Mouse (Mus musculus): Measurements from ENCODE around the gene Adk. TPM values are rescaled to one million over a fixed set of nuclear protein-coding genes. Genes with fewer than 3 reads are reported as not detected.

The Adk gene
- total and polyA plus RNA-seq, 2 experiments from 2014 or later: 126 to 246 TPM

DNA sequence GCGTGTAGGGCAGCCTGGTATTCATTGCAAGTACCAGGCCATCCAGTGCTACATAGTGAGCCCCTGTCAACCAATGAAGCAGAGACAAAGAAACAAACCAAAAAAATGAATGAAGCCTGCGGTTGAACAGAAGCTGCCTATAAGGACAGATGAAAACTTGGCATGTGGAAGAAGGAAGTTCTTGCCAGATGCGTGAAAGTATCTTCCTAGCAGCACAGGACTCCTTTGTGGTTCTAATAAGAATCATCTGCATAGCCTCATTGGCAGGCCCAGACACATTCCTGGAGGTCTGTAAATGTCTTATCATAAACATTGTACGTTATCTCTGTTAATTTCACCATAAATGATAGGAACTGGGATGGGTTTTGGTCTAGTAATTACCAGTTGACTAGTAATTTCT, 154.1 kb downstream of the Adk start:
- H3K4me3 ChIP-seq (ENCODE audit: low read depth, low read length): no peak overlapping the region
- WGBS: 83% methylated on average over 4 of the region's 4 CpGs

DNA sequence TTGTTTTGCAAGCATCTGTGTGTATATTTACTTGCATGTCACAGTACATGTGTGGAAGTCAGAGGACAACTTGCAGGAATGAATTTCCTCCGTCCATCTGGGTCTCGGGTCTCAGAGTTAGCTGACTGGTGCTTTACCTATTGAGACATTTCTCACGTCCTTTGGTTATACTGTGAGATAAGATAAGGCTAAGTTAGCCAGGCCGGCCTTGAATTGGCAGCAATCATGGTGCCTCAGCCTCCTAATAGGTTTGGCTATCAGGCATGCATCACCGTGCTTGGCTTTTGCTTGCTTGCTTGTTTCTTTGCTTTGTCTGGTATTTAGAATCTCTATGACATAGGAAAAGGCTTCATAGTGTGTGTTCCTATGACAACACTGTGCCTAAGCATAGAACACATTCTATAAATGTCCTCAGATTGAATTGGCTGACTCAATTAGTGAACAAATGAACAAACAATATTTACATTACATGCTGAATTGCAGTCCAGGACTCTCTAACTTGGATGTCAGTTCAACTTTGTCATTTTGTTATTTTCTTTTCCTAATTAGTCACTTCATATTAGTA, 169.3 kb downstream of the Adk start:
- 25% methylated on average over 5 of the region's 5 CpGs for WGBS
- DNase-seq (ENCODE audit: low spot score) (no peak), ATAC-seq (ENCODE audit: insufficient read depth, low read depth) (no peak)
- no peaks in the 10 kb centered on the region for H3K9me3 ChIP-seq (replicated peaks; ENCODE audit: control insufficient read depth, low read length)
- H3K27ac ChIP-seq (ENCODE audit: low read depth): no peak overlapping the region
- no peaks in the 10 kb centered on the region for H3K27me3 ChIP-seq (ENCODE audit: control insufficient read depth, insufficient read depth, low read length)
- no peaks in the 10 kb centered on the region for H3K36me3 ChIP-seq (replicated peaks; ENCODE audit: control insufficient read depth, insufficient read depth, low read length)
- no peak overlapping the region for H3K4me2 ChIP-seq (ENCODE audit: low read depth, low read length)
- TF ChIP-seq CTCF (IDR thresholded peaks at IDR 0.05; ENCODE audit: low read depth) (no peak), EP300 (IDR thresholded peaks at IDR 0.05; ENCODE audit: low read depth) (no peak)
- H3K4me1 ChIP-seq (ENCODE audit: control insufficient read depth, insufficient read depth): 0 out of 2 replicates have a peak, but pooled peaks cover 6% of the 10 kb centered on the region
- H3K4me3 ChIP-seq (ENCODE audit: low read depth, low read length): no peak overlapping the region
- no peak overlapping the region for H3K9ac ChIP-seq (replicated peaks; ENCODE audit: low read depth, low read length)

More for the DNA sequence above, 154.1 kb downstream of the Adk start:
- ATAC-seq (ENCODE audit: insufficient read depth, low read depth) (no peak), DNase-seq (ENCODE audit: low spot score) (no peak)
- Histone ChIP-seq H3K4me2 (ENCODE audit: low read depth, low read length) (no peak overlapping the region), H3K4me1 (ENCODE audit: control insufficient read depth, insufficient read depth) (no peaks in the 10 kb centered on the region), H3K9me3 (replicated peaks; ENCODE audit: control insufficient read depth, low read length) (no peaks in the 10 kb centered on the region), H3K36me3 (replicated peaks; ENCODE audit: control insufficient read depth, insufficient read depth, low read length) (no peaks in the 10 kb centered on the region), H3K27ac (ENCODE audit: low read depth) (no peak overlapping the region), H3K9ac (replicated peaks; ENCODE audit: low read depth, low read length) (no peak overlapping the region), H3K27me3 (ENCODE audit: control insufficient read depth, insufficient read depth, low read length) (no peaks in the 10 kb centered on the region)
- no peak for TF ChIP-seq EP300 (IDR thresholded peaks at IDR 0.05; ENCODE audit: low read depth)
- TF ChIP-seq CTCF (IDR thresholded peaks at IDR 0.05; ENCODE audit: low read depth): no peak

DNA sequence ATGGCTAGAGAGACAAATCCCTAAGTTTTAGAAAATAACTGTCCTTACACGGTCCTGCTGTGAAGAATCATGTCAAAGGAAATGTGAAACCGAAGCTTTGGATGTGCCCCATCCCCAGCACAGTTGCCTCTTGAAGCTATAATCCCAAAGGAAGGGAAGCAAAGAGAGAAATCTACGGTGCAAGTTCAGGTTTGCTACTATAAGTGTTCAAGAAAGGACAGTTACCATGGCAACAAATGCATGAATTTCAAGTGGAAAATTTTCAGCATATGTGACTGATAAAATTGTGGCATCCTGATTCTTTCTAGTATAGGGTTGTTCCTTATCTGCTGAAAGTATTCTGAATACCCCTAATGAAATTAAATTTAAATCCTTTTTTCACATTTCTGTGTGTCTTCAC, 169.8 kb downstream of the Adk start:
- H3K27me3 ChIP-seq (ENCODE audit: control insufficient read depth, insufficient read depth, low read length): no peaks in the 10 kb centered on the region
- H3K9me3 ChIP-seq (replicated peaks; ENCODE audit: control insufficient read depth, low read length): no peaks in the 10 kb centered on the region
- DNase-seq (ENCODE audit: low spot score) (no peak), ATAC-seq (ENCODE audit: insufficient read depth, low read depth) (no peak)
- TF ChIP-seq EP300 (IDR thresholded peaks at IDR 0.05; ENCODE audit: low read depth): no peak
- 82% methylated on average over 3 of the region's 3 CpGs for WGBS
- H3K4me3 ChIP-seq (ENCODE audit: low read depth, low read length): no peak overlapping the region
- H3K27ac ChIP-seq (ENCODE audit: low read depth): no peak overlapping the region
- no peak overlapping the region for H3K9ac ChIP-seq (replicated peaks; ENCODE audit: low read depth, low read length)
- no peaks in the 10 kb centered on the region for H3K36me3 ChIP-seq (replicated peaks; ENCODE audit: control insufficient read depth, insufficient read depth, low read length)
- 0 out of 2 replicates have a peak, but pooled peaks cover 6% of the 10 kb centered on the region for H3K4me1 ChIP-seq (ENCODE audit: control insufficient read depth, insufficient read depth)
- no peak overlapping the region for H3K4me2 ChIP-seq (ENCODE audit: low read depth, low read length)

DNA sequence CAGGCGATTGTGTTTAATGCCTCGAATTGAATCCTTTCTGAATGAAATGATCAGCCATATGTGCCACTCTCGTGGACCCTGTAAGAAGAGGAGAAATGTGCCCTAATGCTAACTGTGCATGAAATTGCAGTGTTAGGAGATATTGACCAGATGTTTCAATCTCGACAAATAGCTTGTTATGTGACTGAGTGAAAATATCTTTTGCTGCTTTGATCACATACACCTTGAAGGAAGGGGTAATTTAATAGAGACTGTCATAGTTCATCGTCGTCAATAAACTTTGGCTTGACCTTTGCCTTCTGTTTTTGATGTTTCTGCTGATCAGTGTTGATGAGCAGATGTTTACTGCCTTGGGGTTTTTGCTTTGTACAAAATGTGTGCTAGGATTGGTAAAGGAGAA, 171.1 kb downstream of the Adk start:
- H3K9me3 ChIP-seq (replicated peaks; ENCODE audit: control insufficient read depth, low read length): no peaks in the 10 kb centered on the region

DNA sequence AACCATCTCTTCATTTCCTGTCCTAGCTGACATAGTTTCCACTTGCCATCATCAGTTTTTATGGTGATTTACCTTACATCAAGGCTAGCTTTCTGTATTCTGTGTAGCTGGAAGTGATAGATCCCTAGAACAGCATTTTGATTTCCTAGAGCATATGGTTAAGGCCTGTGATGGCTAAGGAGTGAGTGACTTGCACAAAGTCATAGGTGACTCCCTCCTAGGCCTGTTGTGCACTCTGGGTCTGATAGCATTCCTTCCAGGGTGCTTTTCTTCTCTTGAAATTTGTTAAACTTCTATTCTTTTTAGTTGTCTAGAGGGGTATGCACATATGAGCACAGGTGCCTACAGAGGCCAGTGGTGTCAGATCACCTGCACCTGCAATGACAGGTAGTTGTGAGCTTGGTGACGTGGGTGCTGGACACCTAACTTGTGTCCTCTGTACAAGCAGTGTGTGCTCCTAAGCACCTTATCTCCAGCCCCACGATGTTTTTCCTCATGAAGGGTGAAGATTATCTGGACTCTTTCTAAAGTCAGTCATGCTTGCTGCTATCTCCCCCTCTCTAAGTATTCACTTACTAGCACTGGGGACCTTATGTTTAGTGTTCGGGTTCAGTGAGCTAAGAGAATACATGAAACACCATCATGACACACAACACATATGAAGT, 171.7 kb downstream of the Adk start:
- Histone ChIP-seq H3K27ac (ENCODE audit: low read depth) (no peak overlapping the region), H3K9me3 (replicated peaks; ENCODE audit: control insufficient read depth, low read length) (no peaks in the 10 kb centered on the region), H3K9ac (replicated peaks; ENCODE audit: low read depth, low read length) (no peak overlapping the region), H3K36me3 (replicated peaks; ENCODE audit: control insufficient read depth, insufficient read depth, low read length) (no peaks in the 10 kb centered on the region), H3K4me1 (ENCODE audit: control insufficient read depth, insufficient read depth) (0 out of 2 replicates have a peak, but pooled peaks cover 6% of the 10 kb centered on the region), H3K27me3 (ENCODE audit: control insufficient read depth, insufficient read depth, low read length) (no peaks in the 10 kb centered on the region), H3K4me3 (ENCODE audit: low read depth, low read length) (no peak overlapping the region), H3K4me2 (ENCODE audit: low read depth, low read length) (no peak overlapping the region)
- 32% methylated on average over 3 of the region's 3 CpGs for WGBS
- DNase-seq (ENCODE audit: low spot score) (no peak), ATAC-seq (ENCODE audit: insufficient read depth, low read depth) (no peak)
- TF ChIP-seq EP300 (IDR thresholded peaks at IDR 0.05; ENCODE audit: low read depth): no peak
- TF ChIP-seq CTCF (IDR thresholded peaks at IDR 0.05; ENCODE audit: low read depth): no peak

More for the DNA sequence above, 171.1 kb downstream of the Adk start:
- H3K4me3 ChIP-seq (ENCODE audit: low read depth, low read length): no peak overlapping the region
- WGBS: 86% methylated on average over 6 of the region's 6 CpGs
- H3K4me1 ChIP-seq (ENCODE audit: control insufficient read depth, insufficient read depth): 0 out of 2 replicates have a peak, but pooled peaks cover 6% of the 10 kb centered on the region
- H3K4me2 ChIP-seq (ENCODE audit: low read depth, low read length): no peak overlapping the region
- H3K27me3 ChIP-seq (ENCODE audit: control insufficient read depth, insufficient read depth, low read length): no peaks in the 10 kb centered on the region
- TF ChIP-seq CTCF (IDR thresholded peaks at IDR 0.05; ENCODE audit: low read depth) (no peak), EP300 (IDR thresholded peaks at IDR 0.05; ENCODE audit: low read depth) (no peak)
- DNase-seq (ENCODE audit: low spot score) (no peak), ATAC-seq (ENCODE audit: insufficient read depth, low read depth) (no peak)
- H3K9ac ChIP-seq (replicated peaks; ENCODE audit: low read depth, low read length): no peak overlapping the region
- H3K27ac ChIP-seq (ENCODE audit: low read depth): no peak overlapping the region
- H3K36me3 ChIP-seq (replicated peaks; ENCODE audit: control insufficient read depth, insufficient read depth, low read length): no peaks in the 10 kb centered on the region

All from heart, postnatal 0 days (tissue).